Mouse (Mus musculus) midbrain, embryonic 14.5 days (tissue): ENCODE measurements around the gene Efcab12. TPM values are rescaled to one million over a fixed set of nuclear protein-coding genes. Genes with fewer than 3 reads are reported as not detected.

Source experiments
- ATAC-seq: fragments of 200-750 bp; cut with Nextera tagmentation; 2 replicates; pipeline ENCODE4 v1.8.0; 2017; ENCODE audit warnings: moderate number of reproducible peaks, moderate library complexity; ENCODE audit not compliant: low FRiP score, low TSS enrichment
- DNase-seq: peaks from one replicate; pipeline ENCODE4 v3.0.0-alpha.2; 2015
- H3K27ac ChIP-seq: fragments of 300-500 bp; sonication (generic); replicated peaks from 2 replicates; pipeline ENCODE4 v1.5.1; 2014; ENCODE audit warnings: mild to moderate bottlenecking, low read depth, low read length, moderate library complexity
- H3K27me3 ChIP-seq: fragments of 300-500 bp; sonication (generic); 2 replicates; pipeline ENCODE4 v1.6.1; 2014; ENCODE audit warnings: low read length, control low read depth, mixed read lengths; ENCODE audit not compliant: control insufficient read depth, insufficient read depth
- H3K36me3 ChIP-seq: fragments of 300-500 bp; sonication (generic); 2 replicates; pipeline ENCODE4 v1.6.1; 2014; ENCODE audit warnings: low read length, control low read depth; ENCODE audit not compliant: control insufficient read depth, insufficient read depth
- H3K4me1 ChIP-seq: fragments of 300-500 bp; sonication (generic); 2 replicates; pipeline ENCODE4 v1.6.1; 2014; ENCODE audit warnings: mild to moderate bottlenecking, antibody characterized with exemption, low read length, control low read depth; ENCODE audit not compliant: control insufficient read depth, insufficient read depth
- H3K4me2 ChIP-seq: fragments of 300-500 bp; sonication (generic); 2 replicates; pipeline ENCODE4 v1.6.1; 2014; ENCODE audit warnings: mild to moderate bottlenecking, low read length, moderate library complexity
- H3K4me3 ChIP-seq: fragments of 300-500 bp; sonication (generic); replicated peaks from 2 replicates; pipeline ENCODE4 v1.5.1; 2014; ENCODE audit warnings: low read depth, low read length
- H3K9ac ChIP-seq: fragments of 300-500 bp; sonication (generic); replicated peaks from 2 replicates; pipeline ENCODE4 v1.6.1; 2014; ENCODE audit warnings: mild to moderate bottlenecking, low read length, moderate library complexity
- H3K9me3 ChIP-seq: fragments of 300-500 bp; sonication (generic); 2 replicates; pipeline ENCODE4 v1.6.1; 2016; ENCODE audit warnings: low read length, control low read depth, mixed read lengths; ENCODE audit not compliant: control insufficient read depth
- WGBS: fragments of 180-500 bp; shearing (Covaris S2); extraction: QIAGEN DNeasy Blood & Tissue Kit; methylation state at CpG from one replicate; pipeline ENCODE4 v1.1.7; 2014; 5-methylcytosine and 5-hydroxymethylcytosine counted together
- polyA plus RNA-seq: library from polyadenylated mRNA; unstranded; fragments of >200 nt; fragmentation: Nextera tagmentation; extraction: Ambion mirVana; gene quantifications from 2 replicates; pipeline ENCODE4 v1.2.1, GENCODE M21; 2014

Gene Efcab12
- polyA plus RNA-seq, 1 experiment from 2014 or later = 2.5 TPM

DNA sequence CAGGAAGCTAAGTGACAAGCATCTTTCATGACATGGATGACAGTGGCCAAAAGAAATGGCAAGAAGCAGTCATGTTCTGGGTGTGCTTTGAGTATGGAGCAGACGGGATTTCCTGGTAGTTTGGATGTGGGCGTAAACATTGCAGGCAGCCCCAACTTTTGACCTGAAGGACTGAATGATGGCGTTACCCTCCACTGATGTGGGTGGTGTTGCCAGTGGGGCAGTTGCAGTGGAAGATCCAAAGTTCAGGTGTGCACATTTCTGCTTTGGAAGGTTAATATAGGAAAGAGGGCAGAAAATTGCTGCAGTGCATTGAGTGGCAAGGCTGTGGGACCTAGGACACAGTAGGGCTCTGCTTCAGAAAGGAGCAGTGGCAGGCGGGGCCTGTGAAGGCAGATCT, 27.0 kb upstream of the Efcab12 start:
- 98% methylated on average over 4 of the region's 4 CpGs for WGBS
- no peak overlapping the region for H3K27ac ChIP-seq
- H3K36me3 ChIP-seq = peaks cover 20% of the 10 kb centered on the region
- no peak overlapping the region for H3K4me3 ChIP-seq
- no peaks in the 10 kb centered on the region for H3K9me3 ChIP-seq
- DNase-seq (no peak), ATAC-seq (no peak)
- no peak overlapping the region for H3K9ac ChIP-seq
- no peaks in the 10 kb centered on the region for H3K27me3 ChIP-seq
- H3K4me2 ChIP-seq = no peak overlapping the region
- no peaks in the 10 kb centered on the region for H3K4me1 ChIP-seq

DNA sequence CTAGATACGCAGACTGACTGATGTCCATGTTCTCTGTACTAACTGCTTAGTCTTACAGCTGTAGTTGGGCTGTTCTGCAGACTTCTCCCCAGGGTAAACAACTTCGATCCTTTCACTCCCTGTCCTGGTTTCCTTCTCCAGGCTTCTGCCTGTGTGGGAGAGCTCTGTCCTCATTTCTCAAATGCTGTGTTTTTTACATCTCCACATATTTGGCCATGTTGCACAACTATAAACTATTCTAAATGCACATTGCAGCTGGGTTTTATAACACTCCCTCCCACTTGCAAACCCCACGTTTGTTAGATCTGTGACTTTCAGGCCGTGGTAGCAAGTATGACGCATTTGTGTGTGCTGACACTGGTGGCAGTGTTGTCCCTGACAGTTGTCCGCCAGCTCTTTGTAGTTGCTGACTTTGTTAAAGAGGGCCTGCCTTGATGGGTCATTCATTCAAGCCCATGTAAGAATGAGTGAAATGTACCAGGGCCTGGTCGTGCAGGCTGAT, 25.2 kb upstream of the Efcab12 start:
- no peaks in the 10 kb centered on the region for H3K27me3 ChIP-seq
- 78% methylated on average over 7 of the region's 7 CpGs for WGBS
- H3K9me3 ChIP-seq = no peaks in the 10 kb centered on the region
- H3K4me3 ChIP-seq = no peak overlapping the region
- no peak for ATAC-seq
- H3K9ac ChIP-seq = no peak overlapping the region
- H3K36me3 ChIP-seq = peaks cover 20% of the 10 kb centered on the region
- H3K27ac ChIP-seq = no peak overlapping the region
- DNase-seq = no peak
- H3K4me1 ChIP-seq = no peaks in the 10 kb centered on the region
- H3K4me2 ChIP-seq = no peak overlapping the region

DNA sequence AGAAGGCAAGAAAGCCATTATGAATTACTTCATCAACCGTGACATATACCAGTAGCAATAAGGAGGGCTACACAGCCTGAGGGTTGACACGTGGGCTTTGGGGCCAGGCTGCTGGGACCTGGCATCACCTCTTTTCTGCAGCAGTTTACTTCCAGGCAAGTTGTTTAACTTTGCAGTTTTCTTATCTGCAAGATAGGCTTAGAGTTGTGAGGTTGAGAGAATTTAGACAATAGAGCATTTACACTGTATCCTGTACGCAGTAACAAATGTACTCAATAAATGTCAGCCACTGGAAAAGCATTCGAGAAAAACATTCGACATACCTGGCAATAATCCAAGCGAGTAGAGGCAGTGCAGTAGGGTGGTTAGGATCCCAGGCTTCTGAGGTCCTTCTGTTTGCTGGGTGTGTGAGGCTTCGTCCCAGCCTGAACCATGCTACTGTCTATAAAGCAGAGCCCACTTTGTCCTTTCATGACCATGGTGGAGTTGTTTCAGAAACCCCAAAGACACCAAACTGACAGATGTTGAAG, 21.9 kb upstream of the Efcab12 start:
- H3K4me2 ChIP-seq = no peak overlapping the region
- H3K27ac ChIP-seq = no peak overlapping the region
- H3K9ac ChIP-seq = no peak overlapping the region
- DNase-seq (no peak), ATAC-seq (no peak)
- H3K9me3 ChIP-seq = no peaks in the 10 kb centered on the region
- H3K4me1 ChIP-seq = no peaks in the 10 kb centered on the region
- no peak overlapping the region for H3K4me3 ChIP-seq
- H3K27me3 ChIP-seq = no peaks in the 10 kb centered on the region
- 87% methylated on average over 7 of the region's 7 CpGs for WGBS
- peaks cover 17% of the 10 kb centered on the region for H3K36me3 ChIP-seq

DNA sequence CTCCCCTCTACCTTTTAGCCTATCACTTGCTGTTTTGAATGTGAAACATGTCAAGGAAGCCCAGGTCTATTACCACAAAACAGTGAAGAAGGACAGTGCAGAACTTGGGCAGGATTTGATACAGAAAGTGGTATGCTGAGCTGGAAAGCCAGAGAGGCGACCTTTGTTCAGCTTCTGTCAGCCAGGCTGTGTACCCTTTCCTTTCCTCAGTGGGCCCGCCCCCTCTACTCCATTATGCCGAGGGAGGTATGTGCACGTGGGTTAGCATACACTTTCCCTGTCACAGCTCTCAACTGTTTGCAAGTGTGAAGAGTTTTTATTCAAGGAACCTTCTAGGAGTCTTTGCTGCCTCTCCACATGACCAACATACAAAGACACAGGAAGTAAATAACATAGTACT, 21.0 kb upstream of the Efcab12 start:
- Histone ChIP-seq H3K27me3 (no peaks in the 10 kb centered on the region), H3K9ac (no peak overlapping the region), H3K36me3 (peaks cover 12% of the 10 kb centered on the region), H3K4me2 (no peak overlapping the region), H3K4me1 (no peaks in the 10 kb centered on the region), H3K9me3 (no peaks in the 10 kb centered on the region), H3K4me3 (no peak overlapping the region), H3K27ac (no peak overlapping the region)
- DNase-seq (no peak), ATAC-seq (no peak)
- 58% methylated on average over 4 of the region's 4 CpGs for WGBS

DNA sequence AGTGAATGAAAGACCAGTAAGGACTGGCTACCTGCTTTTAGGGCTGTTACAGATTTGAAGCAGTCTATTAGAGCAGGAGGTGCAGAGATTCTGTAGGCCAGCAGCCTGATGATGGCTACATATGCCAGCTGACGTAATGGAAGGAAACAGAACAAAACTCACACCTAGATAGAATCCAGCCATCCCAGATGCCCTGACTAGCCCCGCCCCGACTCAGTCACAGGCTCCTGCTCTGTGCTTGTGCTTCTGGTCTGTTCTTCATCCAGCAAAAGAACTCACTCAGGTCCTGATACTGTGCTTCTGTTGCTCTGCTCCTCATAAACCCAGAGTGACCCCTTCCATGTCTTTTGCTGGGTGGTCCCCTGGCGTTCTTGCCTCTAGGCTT, 18.1 kb upstream of the Efcab12 start:
- 83% methylated on average over 4 of the region's 4 CpGs for WGBS
- no peak overlapping the region for H3K27ac ChIP-seq
- peaks cover 4% of the 10 kb centered on the region; the same call in 1 of the 2 replicates for H3K4me1 ChIP-seq
- no peak overlapping the region for H3K9ac ChIP-seq
- no peak overlapping the region for H3K4me2 ChIP-seq
- H3K27me3 ChIP-seq = no peaks in the 10 kb centered on the region
- H3K9me3 ChIP-seq = no peaks in the 10 kb centered on the region
- H3K4me3 ChIP-seq = no peak overlapping the region
- DNase-seq (no peak), ATAC-seq (no peak)
- no peaks in the 10 kb centered on the region for H3K36me3 ChIP-seq

DNA sequence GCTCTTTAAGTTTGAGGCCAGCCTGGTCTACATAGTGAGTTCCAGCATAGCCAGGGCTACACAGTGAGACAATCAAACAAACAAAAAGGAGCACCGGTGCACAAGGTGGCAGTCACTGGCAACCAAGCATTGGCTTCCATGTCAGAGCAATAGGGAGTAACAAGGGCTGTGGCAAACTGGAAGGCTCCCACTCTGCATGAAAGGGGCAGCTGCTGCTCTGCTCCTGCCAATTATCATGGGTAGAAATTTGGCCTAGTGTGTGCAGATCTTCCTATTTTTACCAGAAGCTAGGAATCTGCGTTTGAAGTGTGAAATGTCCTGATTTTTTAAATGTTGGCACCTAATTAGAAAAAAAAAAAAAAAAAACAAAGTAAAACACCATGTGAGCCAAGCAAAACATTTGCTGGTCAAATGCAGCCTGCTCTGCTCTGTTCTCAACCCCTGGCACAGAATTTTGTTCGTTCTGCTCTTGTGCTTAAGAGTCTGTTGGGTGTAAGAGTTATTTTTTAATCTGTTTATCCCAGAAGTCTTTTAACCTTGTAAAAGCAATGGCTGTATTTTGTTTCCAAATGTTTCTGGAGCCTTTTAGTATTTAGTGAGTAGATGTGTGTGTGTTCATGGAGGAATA, 17.6 kb upstream of the Efcab12 start:
- no peak overlapping the region for H3K4me3 ChIP-seq
- WGBS = 88% methylated on average over 3 of the region's 3 CpGs
- H3K4me2 ChIP-seq = no peak overlapping the region
- ATAC-seq (no peak), DNase-seq (no peak)
- H3K27me3 ChIP-seq = no peaks in the 10 kb centered on the region
- H3K9me3 ChIP-seq = no peaks in the 10 kb centered on the region
- H3K27ac ChIP-seq = no peak overlapping the region
- H3K9ac ChIP-seq = no peak overlapping the region
- H3K4me1 ChIP-seq = peaks cover 4% of the 10 kb centered on the region; the same call in 1 of the 2 replicates
- no peaks in the 10 kb centered on the region for H3K36me3 ChIP-seq

DNA sequence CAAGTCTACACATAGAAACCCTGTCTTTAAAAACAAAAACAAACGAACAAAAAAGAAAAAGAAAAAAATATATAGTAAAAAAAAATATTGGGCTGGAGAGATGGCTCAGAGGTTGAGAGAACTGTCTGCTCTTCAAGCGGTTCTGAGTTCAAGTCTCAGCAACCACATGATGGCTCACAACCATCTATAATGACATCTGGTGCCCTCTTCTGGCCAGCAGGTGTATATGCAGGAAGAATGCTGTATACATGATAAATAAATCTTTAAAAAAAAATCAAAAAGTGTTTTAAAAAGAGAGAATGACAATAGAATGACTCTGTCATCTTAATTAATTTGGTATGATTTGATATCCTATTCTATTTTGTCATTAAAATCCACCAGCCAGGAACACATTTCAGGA, 16.2 kb upstream of the Efcab12 start:
- no peak overlapping the region for H3K27ac ChIP-seq
- H3K36me3 ChIP-seq = 0 out of 2 replicates have a peak, but pooled peaks cover 3% of the 10 kb centered on the region
- H3K9ac ChIP-seq = no peak overlapping the region
- peak; percentile 7 for DNase-seq
- H3K4me2 ChIP-seq = no peak overlapping the region
- H3K4me1 ChIP-seq = peaks cover 4% of the 10 kb centered on the region; the same call in 1 of the 2 replicates
- no peak overlapping the region for H3K4me3 ChIP-seq
- no peaks in the 10 kb centered on the region for H3K9me3 ChIP-seq
- WGBS = 65% methylated on average over 2 of the region's 2 CpGs
- ATAC-seq = no peak
- H3K27me3 ChIP-seq = no peaks in the 10 kb centered on the region

DNA sequence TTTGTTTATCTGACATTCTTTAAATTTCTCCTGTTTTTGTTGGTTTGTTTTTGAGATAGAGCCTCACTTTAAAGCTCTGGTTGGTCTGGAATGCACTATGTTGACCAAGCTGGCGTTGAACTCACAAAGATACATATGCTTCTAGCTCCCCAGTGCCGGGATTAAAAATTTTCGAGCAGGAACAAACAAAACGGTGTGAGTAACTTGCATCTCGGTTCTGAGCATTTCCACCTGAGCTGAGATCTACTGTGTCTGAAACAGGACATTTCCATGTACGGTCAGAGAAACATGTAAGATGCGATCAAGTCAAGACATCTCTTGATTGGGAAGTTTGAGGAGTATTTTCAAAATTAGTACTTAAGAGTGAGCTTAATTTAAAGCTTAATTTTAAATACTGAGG, 15.8 kb upstream of the Efcab12 start:
- Histone ChIP-seq H3K27me3 (no peaks in the 10 kb centered on the region), H3K9me3 (no peaks in the 10 kb centered on the region), H3K4me3 (peak overlapping the region; percentile 53), H3K27ac (peak overlapping the region; percentile 85), H3K4me2 (peak overlapping the region; percentile 63), H3K9ac (peak overlapping the region; percentile 52), H3K36me3 (peaks cover 6% of the 10 kb centered on the region; the same call in 1 of the 2 replicates), H3K4me1 (peaks cover 4% of the 10 kb centered on the region; the same call in 1 of the 2 replicates)
- 41% methylated on average over 7 of the region's 7 CpGs for WGBS
- no peak for DNase-seq
- no peak for ATAC-seq
